Mouse (Mus musculus) CH12.LX (cell line): ENCODE measurements around the gene Brd3. TPM values are rescaled to one million over a fixed set of nuclear protein-coding genes. Genes with fewer than 3 reads are reported as not detected.

Experiments
- DNase-seq: peaks from one replicate; pipeline ENCODE4 v3.0.0-alpha.2; 2013; ENCODE audit errors: extremely low read depth
- H3K27ac ChIP-seq: 2 replicates; pipeline ENCODE4 v1.5.1; 2012; ENCODE audit warnings: low read depth, mild to moderate bottlenecking, control low read depth, moderate library complexity; ENCODE audit not compliant: insufficient read depth
- H3K27me3 ChIP-seq: replicated peaks from 2 replicates; pipeline ENCODE3; 2012; ENCODE audit warnings: inconsistent platforms
- H3K36me3 ChIP-seq, 2 experiments: replicated peaks in 1 of 2; 2 replicates each; pipeline versions ENCODE3 to v1.6.1; 2012; ENCODE audit warnings: inconsistent platforms in 1 of 2, low read length in 1 of 2, mild to moderate bottlenecking in 1 of 2, mixed read lengths in 1 of 2, moderate library complexity in 1 of 2; ENCODE audit not compliant: control insufficient read depth in 1 of 2, insufficient read depth in 1 of 2
- H3K4me1 ChIP-seq, 2 experiments: 2 replicates each; pipeline ENCODE4 v1.6.1; 2012; ENCODE audit warnings: inconsistent platforms in 1 of 2, moderate library complexity in 1 of 2; ENCODE audit not compliant: insufficient read depth in 2 of 2, control insufficient read depth in 1 of 2
- H3K4me2 ChIP-seq: 2 replicates; pipeline ENCODE4 v1.6.1; 2012; ENCODE audit warnings: low read depth, mild to moderate bottlenecking, control low read depth; ENCODE audit not compliant: poor library complexity, insufficient read depth, severe bottlenecking
- H3K4me3 ChIP-seq, 3 experiments: fragments of 150-350 bp in 1 of 3; sonication (generic) in 1 of 3; replicated peaks in 1 of 3; 2 replicates each; pipeline versions ENCODE3 to v1.5.1; 2011 to 2012; ENCODE audit warnings: low read depth in 2 of 3, low read length in 2 of 3, mild to moderate bottlenecking in 2 of 3, moderate library complexity in 2 of 3, control low read depth in 1 of 3, improper control_type of control experiment in 1 of 3, inconsistent platforms in 1 of 3, mixed read lengths in 1 of 3; ENCODE audit not compliant: poor library complexity in 1 of 3
- H3K79me2 ChIP-seq: replicated peaks from 2 replicates; pipeline ENCODE4 v1.6.1; 2012; ENCODE audit warnings: mild to moderate bottlenecking, moderate library complexity; ENCODE audit not compliant: control insufficient read depth, poor library complexity, insufficient read depth, severe bottlenecking; ENCODE audit errors: extremely low read depth
- H3K9ac ChIP-seq: 2 replicates; pipeline ENCODE4 v1.6.1; 2012; ENCODE audit warnings: low read depth, mild to moderate bottlenecking, control low read depth, moderate library complexity; ENCODE audit not compliant: insufficient read depth
- H3K9me3 ChIP-seq: replicated peaks from 2 replicates; pipeline ENCODE3; 2012; ENCODE audit warnings: low read length, inconsistent platforms, mixed read lengths
- CHD2 ChIP-seq: IDR thresholded peaks from 2 replicates; pipeline ENCODE4 v1.6.1; 2011; ENCODE audit warnings: low read length, improper control_type of control experiment
- E2F4 ChIP-seq: IDR thresholded peaks from 2 replicates; pipeline ENCODE4 v1.6.1; 2011; ENCODE audit warnings: low read depth, low read length, improper control_type of control experiment; ENCODE audit not compliant: insufficient replicate concordance
- ETS1 ChIP-seq: conservative IDR thresholded peaks from 2 replicates; pipeline ENCODE4 v1.6.1; 2012; ENCODE audit warnings: low read depth, mild to moderate bottlenecking, inconsistent platforms, low read length, improper control_type of control experiment, moderate library complexity
- GABPA ChIP-seq: IDR thresholded peaks from 2 replicates; pipeline ENCODE4 v1.6.1; 2012; ENCODE audit warnings: low read depth, low read length, improper control_type of control experiment, inconsistent platforms; ENCODE audit not compliant: insufficient replicate concordance
- HCFC1 ChIP-seq: IDR thresholded peaks from 2 replicates; pipeline ENCODE4 v1.6.1; 2012; ENCODE audit warnings: low read depth, mild to moderate bottlenecking, inconsistent platforms, low read length, improper control_type of control experiment
- IRF4 ChIP-seq: IDR thresholded peaks from 2 replicates; pipeline ENCODE4 v1.6.1; 2014; ENCODE audit warnings: low read depth, mild to moderate bottlenecking, inconsistent platforms, low read length, improper control_type of control experiment
- JUN ChIP-seq: IDR thresholded peaks from 2 replicates; pipeline ENCODE4 v1.6.1; 2011; ENCODE audit warnings: low read depth, mild to moderate bottlenecking, low read length, improper control_type of control experiment, moderate library complexity; ENCODE audit not compliant: insufficient read depth
- MXI1 ChIP-seq: IDR thresholded peaks from 2 replicates; pipeline ENCODE4 v1.6.1; 2011; ENCODE audit warnings: mild to moderate bottlenecking, low read depth, low read length, improper control_type of control experiment
- NRF1 ChIP-seq: IDR thresholded peaks from 2 replicates; pipeline ENCODE4 v1.6.1; 2014; ENCODE audit warnings: low read depth, mild to moderate bottlenecking, inconsistent platforms, low read length, improper control_type of control experiment, moderate library complexity
- RAD21 ChIP-seq: IDR thresholded peaks from 2 replicates; pipeline ENCODE4 v1.6.1; 2011; ENCODE audit warnings: low read depth, mild to moderate bottlenecking, low read length, improper control_type of control experiment, moderate library complexity
- RCOR1 ChIP-seq: conservative IDR thresholded peaks from 2 replicates; pipeline ENCODE4 v1.6.1; 2012; ENCODE audit warnings: low read depth, mild to moderate bottlenecking, inconsistent platforms, low read length, improper control_type of control experiment
- SIN3A ChIP-seq: IDR thresholded peaks from 2 replicates; pipeline ENCODE4 v1.6.1; 2012; ENCODE audit warnings: low read length, improper control_type of control experiment, inconsistent platforms
- SMC3 ChIP-seq: IDR thresholded peaks from 2 replicates; pipeline ENCODE4 v1.6.1; 2011; ENCODE audit warnings: low read depth, low read length, improper control_type of control experiment
- TCF12 ChIP-seq: IDR thresholded peaks from 2 replicates; pipeline ENCODE4 v1.6.1; 2014; ENCODE audit warnings: low read depth, mild to moderate bottlenecking, inconsistent platforms, low read length, improper control_type of control experiment
- ZC3H11A ChIP-seq: IDR thresholded peaks from 2 replicates; pipeline ENCODE4 v1.6.1; 2012; ENCODE audit warnings: low read depth, mild to moderate bottlenecking, inconsistent platforms, low read length, improper control_type of control experiment
- ZMIZ1 ChIP-seq: IDR thresholded peaks from 2 replicates; pipeline ENCODE4 v1.6.1; 2012; ENCODE audit warnings: low read depth, mild to moderate bottlenecking, inconsistent platforms, low read length, improper control_type of control experiment
- ZNF384 ChIP-seq: IDR thresholded peaks from 2 replicates; pipeline ENCODE4 v1.6.1; 2012; ENCODE audit warnings: low read depth, low read length, improper control_type of control experiment, inconsistent platforms
- dilution Hi-C: fragments of 300-500 bp; cut with MboI; formaldehyde crosslinking; loops from 2 replicates; pipeline ENCODE4 v1.14.3; 2020; ENCODE audit warnings: low sequenced_read_pairs; ENCODE audit not compliant: extremely low pct_unique_long_range_greater_than_20kb, extremely low pct_ligation_motif_present
- in situ Hi-C: fragments of 300-500 bp; cut with MboI; formaldehyde crosslinking; loops from 3 replicates; pipeline ENCODE4 v1.14.3; 2019; ENCODE audit warnings: low sequenced_read_pairs, low pct_ligation_motif_present, low pct_unique_long_range_greater_than_20kb, mixed read lengths
- polyA plus RNA-seq: library from polyadenylated mRNA; unstranded; fragments of >175 nt; gene quantifications from 2 replicates; pipeline ENCODE4 v1.2.1, GENCODE M21; 2012; ENCODE audit warnings: low read depth; ENCODE audit not compliant: insufficient read length
- total RNA-seq, 2 experiments: library from RNA; depleted of rRNA; stranded (reverse); fragments of 300-350 nt in 1 of 2; fragments of >200 nt in 1 of 2; gene quantifications; 2 replicates each; pipeline ENCODE4 v1.2.3; 2012 to 2014

Gene Brd3
- total and polyA plus RNA-seq, 3 experiments: 2.5 to 17.1 (median 6.6) TPM

GRCm38 (mm10) chr2:27425751-27426405 is 81.6 kb downstream of the Brd3 start:
- Histone ChIP-seq H3K27ac (peak overlapping the region; percentile 47), H3K9ac (peak overlapping the region; percentile 92), H3K4me1 (peaks cover 21 to 49% of the 10 kb centered on the region in 2 experiments), H3K9me3 (no peaks in the 10 kb centered on the region), H3K4me3 (peak overlapping the region; percentile 85 to 98 (median 91)), H3K36me3 (peaks cover 2 to 29% of the 10 kb centered on the region in 2 experiments), H3K79me2 (peaks cover 60% of the 10 kb centered on the region), H3K4me2 (0 out of 2 replicates have a peak overlapping the region, but pooled peaks have one; percentile 89), H3K27me3 (no peaks in the 10 kb centered on the region)
- no peak for DNase-seq
- in situ Hi-C loops: loop anchor here (25.0 kb wide), 1 partner anchor 339 kb away; the partner anchor contains the start of gene Adamtsl2
- TF ChIP-seq NRF1: no peak; the same call in 1 of the 2 replicates
- TF ChIP-seq ETS1: no peak
- no peak for TF ChIP-seq SMC3
- TF ChIP-seq ZMIZ1: no peak
- no peak for TF ChIP-seq RCOR1
- no peak; the same call in 1 of the 2 replicates for TF ChIP-seq SIN3A
- TF ChIP-seq RAD21: no peak
- TF ChIP-seq E2F4: no peak
- TF ChIP-seq ZC3H11A: no peak
- no peak for TF ChIP-seq IRF4
- no peak for TF ChIP-seq MXI1
- no peak for TF ChIP-seq TCF12
- no peak for TF ChIP-seq HCFC1
- TF ChIP-seq JUN: no peak
- no peak for TF ChIP-seq ZNF384
- TF ChIP-seq CHD2: no peak
- no peak for TF ChIP-seq GABPA
- dilution Hi-C loops: no loop called here

GRCm38 (mm10) chr2:27425161-27425611 is 82.3 kb downstream of the Brd3 start:
- dilution Hi-C loops: no loop called here
- H3K4me1 ChIP-seq: peaks cover 24 to 49% of the 10 kb centered on the region in 2 experiments
- H3K4me2 ChIP-seq: peak overlapping the region; percentile 89
- H3K9ac ChIP-seq: peak overlapping the region; percentile 92
- TF ChIP-seq ZNF384 (no peak), SIN3A (peak; percentile 31; the same call in 1 of the 2 replicates)
- peaks cover 66% of the 10 kb centered on the region for H3K79me2 ChIP-seq
- DNase-seq: no peak
- no peaks in the 10 kb centered on the region for H3K9me3 ChIP-seq
- H3K27me3 ChIP-seq: no peaks in the 10 kb centered on the region
- peak overlapping the region; percentile 10; the same call in 1 of the 2 replicates for H3K27ac ChIP-seq
- peaks cover 2 to 33% of the 10 kb centered on the region in 2 experiments for H3K36me3 ChIP-seq
- H3K4me3 ChIP-seq: peak overlapping the region; percentile 85 to 98 (median 91)
- in situ Hi-C loops: loop anchor here (25.0 kb wide), 1 partner anchor 338 kb away; the partner anchor contains the start of gene Adamtsl2
